Mouse (Mus musculus): ENCODE results near the gene Gm39115.

DNA sequence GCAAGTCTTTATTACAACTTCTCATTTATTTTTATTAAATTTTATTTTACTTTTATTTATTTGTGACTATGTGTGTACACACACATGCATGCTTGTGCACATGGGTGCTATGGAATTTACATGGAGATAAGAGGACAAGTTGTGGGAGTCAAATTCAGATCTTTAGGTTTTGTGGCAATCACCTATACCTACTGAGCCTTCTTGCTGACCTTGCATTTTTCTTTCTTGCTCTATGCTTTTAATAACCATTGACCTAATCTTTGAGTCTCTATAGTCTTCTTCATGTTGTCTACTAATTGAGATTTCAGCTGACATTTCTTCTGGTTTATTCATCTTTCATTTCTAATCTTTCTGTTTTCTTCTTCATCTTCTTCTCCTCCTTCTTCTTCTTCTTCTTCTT is 12.8 kb upstream of the Gm39115 start:
- no peak for TF ChIP-seq POLR2A (IDR thresholded peaks at IDR 0.05; ENCODE audit: control insufficient read depth, extremely low read depth, insufficient read depth, low read length, poor library complexity)
- TF ChIP-seq CTCF (IDR thresholded peaks at IDR 0.05; ENCODE audit: borderline replicate concordance, control insufficient read depth, extremely low read depth, insufficient read depth, low read length, poor library complexity) = no peak

All from thymus, adult 2 months (tissue).